Mouse (Mus musculus) layer of hippocampus, adult 2 months (tissue): ENCODE measurements around the gene Snai3. TPM values are rescaled to one million over a fixed set of nuclear protein-coding genes. Genes with fewer than 3 reads are reported as not detected.

Source experiments
- DNase-seq, 2 experiments: peaks; one replicate each; pipeline ENCODE4 v3.0.0; 2022; ENCODE audit warnings: low spot score in 2 of 2
- H3K27ac ChIP-seq: fragments of 200-600 bp; 2 replicates; pipeline ENCODE4 v1.8.1; 2022
- H3K4me3 ChIP-seq: fragments of 200-600 bp; 2 replicates; pipeline ENCODE4 v1.8.1; 2022; ENCODE audit warnings: mild to moderate bottlenecking
- CTCF ChIP-seq: fragments of 200-600 bp; conservative IDR thresholded peaks from 2 replicates; pipeline ENCODE4 v1.8.1; 2022; ENCODE audit warnings: antibody characterized with exemption, mild to moderate bottlenecking, moderate library complexity
- microRNA-seq, 2 experiments: library from miRNA; unstranded; fragments of <30 nt; microRNA quantifications; one replicate each; pipeline ENCODE4 v1.2.0; 2021
- total RNA-seq, 2 experiments: library from RNA; stranded (reverse); gene quantifications; 2 replicates each; pipeline ENCODE4 v1.2.3; 2021

Gene Snai3
- total RNA-seq, 2 experiments from 2014 or later, result not detected

GRCm38 (mm10) chr8:122415554-122415953, 45.0 kb downstream of the Snai3 start:
- no peak for DNase-seq
- TF ChIP-seq CTCF, result no peak
- no peak overlapping the region for H3K27ac ChIP-seq

GRCm38 (mm10) chr8:122414311-122414710, 46.2 kb downstream of the Snai3 start:
- no peak for DNase-seq
- no peak for TF ChIP-seq CTCF
- Histone ChIP-seq H3K27ac (no peak overlapping the region), H3K4me3 (no peak overlapping the region)

More at GRCm38 (mm10) chr8:122415554-122415953, 45.0 kb downstream of the Snai3 start:
- no peak overlapping the region for H3K4me3 ChIP-seq

GRCm38 (mm10) chr8:122407678-122408077, 52.9 kb downstream of the Snai3 start:
- TF ChIP-seq CTCF, result no peak
- Histone ChIP-seq H3K4me3 (no peak overlapping the region), H3K27ac (no peak overlapping the region)
- no peak for DNase-seq

DNA sequence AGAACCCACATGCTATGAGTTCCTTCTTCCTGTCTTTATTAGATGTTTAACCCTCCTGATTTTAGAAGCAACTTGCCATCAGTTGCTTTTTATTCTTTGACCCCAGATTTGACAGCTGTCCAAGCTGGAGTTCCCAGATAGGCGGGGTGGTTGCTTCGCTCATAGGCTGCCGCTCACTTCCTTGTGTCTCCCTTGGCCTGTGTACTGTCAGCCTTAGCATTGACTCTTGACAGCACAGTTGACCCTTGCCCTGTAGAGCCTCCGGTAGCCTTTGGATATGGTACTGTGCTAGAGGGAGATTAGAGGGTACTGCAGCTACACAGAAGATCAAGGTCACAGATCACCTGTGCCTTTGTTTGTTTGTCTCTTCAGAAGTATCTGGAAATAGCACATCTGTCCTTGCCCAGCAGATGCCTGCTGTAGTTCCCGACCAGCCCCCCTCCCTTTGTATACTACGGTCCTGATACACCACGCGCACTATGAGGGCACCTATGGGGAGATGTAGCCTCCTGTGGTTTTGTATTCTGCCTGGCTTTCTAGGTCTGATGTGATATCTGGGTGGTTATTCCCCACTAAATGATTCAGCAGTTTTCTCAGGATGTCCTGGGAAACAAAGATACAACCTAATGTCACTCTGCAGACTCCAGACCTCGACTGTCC, 55.3 kb downstream of the Snai3 start:
- Histone ChIP-seq H3K4me3 (no peak overlapping the region), H3K27ac (no peak overlapping the region)
- no peak for DNase-seq
- TF ChIP-seq CTCF, result no peak

Small RNA genes within 50 kb of the gene (microRNA-seq; reads per million reads assigned to microRNA genes)
- 0 reads per million in 2 experiments for gene Gm24366

Other genes with a start within 250 kb of the Snai3 start
- 10 to 100 TPM; 45.1 to 45.6 TPM for gene Zfpm1, start 178.6 kb downstream of the Snai3 start, total RNA-seq
- under 1 TPM; 0.79 to 0.82 TPM for gene Trhr2, start 100.0 kb downstream of the Snai3 start, total RNA-seq
- 10 to 100 TPM; 39.2 to 40.2 TPM for gene Zc3h18, start 84.1 kb downstream of the Snai3 start, total RNA-seq
- not detected for gene Il17c, start 38.7 kb downstream of the Snai3 start, total RNA-seq
- gene Cyba, start 27.8 kb downstream of the Snai3 start, total RNA-seq, result 10 to 100 TPM in 1 of 2 experiments, 1 to 10 TPM in 1; 10.0 to 10.7 TPM
- 10 to 100 TPM; 16.7 to 17.6 TPM for gene Mvd, start 17.3 kb downstream of the Snai3 start, total RNA-seq
- gene Rnf166, start 15.3 kb upstream of the Snai3 start, total RNA-seq, result 10 to 100 TPM; 32.7 to 39.5 TPM
- 10 to 100 TPM; 22.8 to 23.7 TPM for gene Ctu2, start 15.4 kb upstream of the Snai3 start, total RNA-seq
- gene Piezo1, start 90.6 kb upstream of the Snai3 start, total RNA-seq, result 1 to 10 TPM; 3.1 to 5.5 TPM
- 1 to 10 TPM; 1.3 to 1.6 TPM for gene Cdt1, start 107.3 kb upstream of the Snai3 start, total RNA-seq
- gene Aprt, start 116.2 kb upstream of the Snai3 start, total RNA-seq, result 10 to 100 TPM; 60.7 to 62.3 TPM
- 10 to 100 TPM; 11.8 to 13.9 TPM for gene Galns, start 150.7 kb upstream of the Snai3 start, total RNA-seq
- 10 to 100 TPM; 77.3 to 88.6 TPM for gene Trappc2l, start 150.9 kb upstream of the Snai3 start, total RNA-seq
- gene Pabpn1l, start 162.0 kb upstream of the Snai3 start, total RNA-seq, result under 1 TPM in 1 of 2 experiments, not detected in 1; 0.52 TPM
- gene Cbfa2t3, start 238.4 kb upstream of the Snai3 start, total RNA-seq, result 10 to 100 TPM; 38.0 to 49.8 TPM